Mouse (Mus musculus): ENCODE measurements around the gene 1700034J05Rik. TPM values are rescaled to one million over a fixed set of nuclear protein-coding genes. Genes with fewer than 3 reads are reported as not detected.

1700034J05Rik gene
- polyA plus RNA-seq, 1 experiment from 2014 or later: 0.08 TPM

GRCm38 (mm10) chr6:146959908-146960680 lies 5.9 kb upstream of the 1700034J05Rik start:
- peaks cover 28% of the 10 kb centered on the region for H3K4me1 ChIP-seq (replicated peaks; ENCODE audit: control insufficient read depth, insufficient read depth, low read length)
- H3K4me3 ChIP-seq (ENCODE audit: low read depth, low read length): no peak overlapping the region
- no peak for DNase-seq (ENCODE audit: low spot score)
- H3K27ac ChIP-seq (ENCODE audit: low read depth, low read length): no peak overlapping the region
- no peak for ATAC-seq (replicated peaks; ENCODE audit: low FRiP score)
- H3K9ac ChIP-seq (ENCODE audit: low read depth, low read length): no peak overlapping the region
- WGBS: 78% methylated on average over 9 of the region's 9 CpGs
- H3K4me2 ChIP-seq: no peak overlapping the region
- H3K9me3 ChIP-seq (ENCODE audit: control insufficient read depth, low read length): no peaks in the 10 kb centered on the region
- no peaks in the 10 kb centered on the region for H3K27me3 ChIP-seq (replicated peaks; ENCODE audit: control insufficient read depth, insufficient read depth, low read length)
- no peaks in the 10 kb centered on the region for H3K36me3 ChIP-seq (ENCODE audit: control insufficient read depth, insufficient read depth, low read length)

- Histone ChIP-seq H3K27ac (ENCODE audit: low read depth, low read length) (no peak overlapping the region), H3K36me3 (ENCODE audit: control insufficient read depth, insufficient read depth, low read length) (no peaks in the 10 kb centered on the region), H3K9ac (ENCODE audit: low read depth, low read length) (no peak overlapping the region), H3K4me2 (no peak overlapping the region), H3K4me3 (ENCODE audit: low read depth, low read length) (no peak overlapping the region), H3K9me3 (ENCODE audit: control insufficient read depth, low read length) (no peaks in the 10 kb centered on the region), H3K27me3 (replicated peaks; ENCODE audit: control insufficient read depth, insufficient read depth, low read length) (no peaks in the 10 kb centered on the region), H3K4me1 (replicated peaks; ENCODE audit: control insufficient read depth, insufficient read depth, low read length) (peaks cover 30% of the 10 kb centered on the region)
- ATAC-seq (replicated peaks; ENCODE audit: low FRiP score) (no peak), DNase-seq (ENCODE audit: low spot score) (no peak)
- 63% methylated on average over 1 of the region's 1 CpGs for WGBS
These were observed 4.5 kb upstream of the 1700034J05Rik start for GRCm38 (mm10) chr6:146958694-146959093.

- WGBS: 91% methylated on average over 1 of the region's 1 CpGs
- Histone ChIP-seq H3K4me1 (replicated peaks; ENCODE audit: control insufficient read depth, insufficient read depth, low read length) (peaks cover 27% of the 10 kb centered on the region), H3K36me3 (ENCODE audit: control insufficient read depth, insufficient read depth, low read length) (no peaks in the 10 kb centered on the region), H3K9me3 (ENCODE audit: control insufficient read depth, low read length) (no peaks in the 10 kb centered on the region), H3K4me3 (ENCODE audit: low read depth, low read length) (no peak overlapping the region), H3K9ac (ENCODE audit: low read depth, low read length) (no peak overlapping the region), H3K27ac (ENCODE audit: low read depth, low read length) (no peak overlapping the region), H3K27me3 (replicated peaks; ENCODE audit: control insufficient read depth, insufficient read depth, low read length) (no peaks in the 10 kb centered on the region), H3K4me2 (no peak overlapping the region)
- DNase-seq (ENCODE audit: low spot score): no peak
- no peak for ATAC-seq (replicated peaks; ENCODE audit: low FRiP score)
These were observed 2.7 kb upstream of the 1700034J05Rik start for GRCm38 (mm10) chr6:146956961-146957360.

GRCm38 (mm10) chr6:146955896-146956295 lies 1.7 kb upstream of the 1700034J05Rik start:
- 23% methylated on average over 12 of the region's 12 CpGs for WGBS
- H3K9ac ChIP-seq (ENCODE audit: low read depth, low read length): no peak overlapping the region
- H3K27ac ChIP-seq (ENCODE audit: low read depth, low read length): peak overlapping the region; percentile 67
- peak; percentile 100 for ATAC-seq (replicated peaks; ENCODE audit: low FRiP score)
- H3K4me2 ChIP-seq: peak overlapping the region; percentile 40
- no peaks in the 10 kb centered on the region for H3K9me3 ChIP-seq (ENCODE audit: control insufficient read depth, low read length)
- peak; percentile 56 for DNase-seq (ENCODE audit: low spot score)
- peaks cover 17% of the 10 kb centered on the region for H3K4me1 ChIP-seq (replicated peaks; ENCODE audit: control insufficient read depth, insufficient read depth, low read length)
- H3K4me3 ChIP-seq (ENCODE audit: low read depth, low read length): no peak overlapping the region
- no peaks in the 10 kb centered on the region for H3K27me3 ChIP-seq (replicated peaks; ENCODE audit: control insufficient read depth, insufficient read depth, low read length)
- H3K36me3 ChIP-seq (ENCODE audit: control insufficient read depth, insufficient read depth, low read length): no peaks in the 10 kb centered on the region

GRCm38 (mm10) chr6:146955475-146955874 lies 1.3 kb upstream of the 1700034J05Rik start:
- ATAC-seq (replicated peaks; ENCODE audit: low FRiP score): peak; percentile 52
- H3K9me3 ChIP-seq (ENCODE audit: control insufficient read depth, low read length): no peaks in the 10 kb centered on the region
- H3K9ac ChIP-seq (ENCODE audit: low read depth, low read length): no peak overlapping the region
- no peaks in the 10 kb centered on the region for H3K27me3 ChIP-seq (replicated peaks; ENCODE audit: control insufficient read depth, insufficient read depth, low read length)
- no peaks in the 10 kb centered on the region for H3K36me3 ChIP-seq (ENCODE audit: control insufficient read depth, insufficient read depth, low read length)
- no peak overlapping the region for H3K4me3 ChIP-seq (ENCODE audit: low read depth, low read length)
- peaks cover 14% of the 10 kb centered on the region for H3K4me1 ChIP-seq (replicated peaks; ENCODE audit: control insufficient read depth, insufficient read depth, low read length)
- 29% methylated on average over 1 of the region's 1 CpGs for WGBS
- peak overlapping the region; percentile 67 for H3K27ac ChIP-seq (ENCODE audit: low read depth, low read length)
- no peak for DNase-seq (ENCODE audit: low spot score)
- H3K4me2 ChIP-seq: peak overlapping the region; percentile 40

GRCm38 (mm10) chr6:146950454-146950832 lies 3.8 kb downstream of the 1700034J05Rik start:
- DNase-seq (ENCODE audit: low spot score): no peak

GRCm38 (mm10) chr6:146949682-146950453 lies 4.4 kb downstream of the 1700034J05Rik start:
- no peak overlapping the region for H3K27ac ChIP-seq (ENCODE audit: low read depth, low read length)
- ATAC-seq (replicated peaks; ENCODE audit: low FRiP score): no peak

More at GRCm38 (mm10) chr6:146950454-146950832, 3.8 kb downstream of the 1700034J05Rik start:
- Histone ChIP-seq H3K4me1 (replicated peaks; ENCODE audit: control insufficient read depth, insufficient read depth, low read length) (peaks cover 53% of the 10 kb centered on the region), H3K9me3 (ENCODE audit: control insufficient read depth, low read length) (no peaks in the 10 kb centered on the region), H3K4me3 (ENCODE audit: low read depth, low read length) (no peak overlapping the region), H3K36me3 (ENCODE audit: control insufficient read depth, insufficient read depth, low read length) (no peaks in the 10 kb centered on the region), H3K9ac (ENCODE audit: low read depth, low read length) (no peak overlapping the region), H3K4me2 (no peak overlapping the region), H3K27ac (ENCODE audit: low read depth, low read length) (no peak overlapping the region), H3K27me3 (replicated peaks; ENCODE audit: control insufficient read depth, insufficient read depth, low read length) (no peaks in the 10 kb centered on the region)
- no peak for ATAC-seq (replicated peaks; ENCODE audit: low FRiP score)
- 20% methylated on average over 1 of the region's 1 CpGs for WGBS

GRCm38 (mm10) chr6:146947186-146947585 lies 7.0 kb downstream of the 1700034J05Rik start:
- H3K4me1 ChIP-seq (replicated peaks; ENCODE audit: control insufficient read depth, insufficient read depth, low read length): peaks cover 51% of the 10 kb centered on the region
- H3K9ac ChIP-seq (ENCODE audit: low read depth, low read length): no peak overlapping the region
- DNase-seq (ENCODE audit: low spot score) (no peak), ATAC-seq (replicated peaks; ENCODE audit: low FRiP score) (no peak)
- 53% methylated on average over 4 of the region's 4 CpGs for WGBS
- H3K4me3 ChIP-seq (ENCODE audit: low read depth, low read length): no peak overlapping the region
- H3K27me3 ChIP-seq (replicated peaks; ENCODE audit: control insufficient read depth, insufficient read depth, low read length): no peaks in the 10 kb centered on the region
- H3K9me3 ChIP-seq (ENCODE audit: control insufficient read depth, low read length): no peaks in the 10 kb centered on the region
- no peak overlapping the region for H3K4me2 ChIP-seq
- H3K36me3 ChIP-seq (ENCODE audit: control insufficient read depth, insufficient read depth, low read length): no peaks in the 10 kb centered on the region
- H3K27ac ChIP-seq (ENCODE audit: low read depth, low read length): no peak overlapping the region

More at GRCm38 (mm10) chr6:146949682-146950453, 4.4 kb downstream of the 1700034J05Rik start:
- DNase-seq (ENCODE audit: low spot score): no peak
- H3K4me1 ChIP-seq (replicated peaks; ENCODE audit: control insufficient read depth, insufficient read depth, low read length): peaks cover 52% of the 10 kb centered on the region
- H3K4me2 ChIP-seq: no peak overlapping the region
- WGBS: 61% methylated on average over 10 of the region's 10 CpGs
- no peaks in the 10 kb centered on the region for H3K27me3 ChIP-seq (replicated peaks; ENCODE audit: control insufficient read depth, insufficient read depth, low read length)
- no peaks in the 10 kb centered on the region for H3K9me3 ChIP-seq (ENCODE audit: control insufficient read depth, low read length)
- H3K9ac ChIP-seq (ENCODE audit: low read depth, low read length): no peak overlapping the region
- H3K4me3 ChIP-seq (ENCODE audit: low read depth, low read length): no peak overlapping the region
- no peaks in the 10 kb centered on the region for H3K36me3 ChIP-seq (ENCODE audit: control insufficient read depth, insufficient read depth, low read length)

Data from liver, embryonic 11.5 days (tissue).